Mouse (Mus musculus) testis, adult 2 months (tissue): Measurements from ENCODE around the gene Olfr60.

ENCODE experiments used
- CTCF ChIP-seq: fragments of 200-500 bp; IDR thresholded peaks from 2 replicates; pipeline ENCODE4 v1.5.1; 2012; ENCODE audit warnings: low read depth, mild to moderate bottlenecking, inconsistent platforms, low read length, moderate library complexity; ENCODE audit not compliant: control insufficient read depth, insufficient read depth, insufficient replicate concordance
- POLR2A ChIP-seq: fragments of 200-500 bp; IDR thresholded peaks from 2 replicates; pipeline ENCODE4 v1.6.1; 2012; ENCODE audit warnings: low read depth, mild to moderate bottlenecking, inconsistent platforms, low read length, moderate library complexity; ENCODE audit not compliant: control insufficient read depth

GRCm38 (mm10) chr7:140299416-140299815 is 62.1 kb downstream of the Olfr60 start:
- TF ChIP-seq POLR2A (no peak), CTCF (no peak)
